Mouse (Mus musculus) colon, adult 2 months (tissue): ENCODE data around the gene Psmd4. TPM values are rescaled to one million over a fixed set of nuclear protein-coding genes. Genes with fewer than 3 reads are reported as not detected.

Source experiments
- polyA plus RNA-seq: library from polyadenylated mRNA; depleted of rRNA; stranded (reverse); fragments of >200 nt; gene quantifications from 2 replicates; pipeline ENCODE4 v1.2.3, GENCODE M21; 2012; rRNA removed

Gene Psmd4
- 102 and 110 TPM in 2 replicates for polyA plus RNA-seq

GRCm38 (mm10) chr3:95042166-95042837 lies at the start of gene Psmd4:
TSS of gene Psmd4 (minus strand) at chr3:95042614.

GRCm38 (mm10) chr3:95015337-95015872 lies 27.0 kb downstream of the Psmd4 start, which contains the start of gene Zfp687:
TSS of gene Zfp687 (minus strand) at chr3:95015448.

Other genes with a start within 250 kb of the Psmd4 start
- gene Pogz, start 205.0 kb downstream of the Psmd4 start, polyA plus RNA-seq, result 16.7 and 18.2 TPM in 2 replicates
- gene Psmb4, start 155.7 kb downstream of the Psmd4 start, polyA plus RNA-seq, result 187 and 247 TPM in 2 replicates
- 1,269 and 1,288 TPM in 2 replicates for gene Selenbp1, start 109.6 kb downstream of the Psmd4 start, polyA plus RNA-seq
- gene Rfx5, start 88.5 kb downstream of the Psmd4 start, polyA plus RNA-seq, result 7.8 and 10.0 TPM in 2 replicates
- gene Pi4kb, start 67.9 kb downstream of the Psmd4 start, polyA plus RNA-seq, result 28.7 and 32.1 TPM in 2 replicates
- gene Zfp687, start 27.2 kb downstream of the Psmd4 start, polyA plus RNA-seq, result 22.6 and 24.0 TPM in 2 replicates
- gene Pip5k1a, start 64.3 kb upstream of the Psmd4 start, polyA plus RNA-seq, result 10.7 and 11.9 TPM in 2 replicates
- gene Vps72, start 68.4 kb upstream of the Psmd4 start, polyA plus RNA-seq, result 68.0 and 78.0 TPM in 2 replicates
- gene Tmod4, start 81.9 kb upstream of the Psmd4 start, polyA plus RNA-seq, result 0.93 and 1.5 TPM in 2 replicates
- gene Scnm1, start 91.4 kb upstream of the Psmd4 start, polyA plus RNA-seq, result 26.0 and 28.9 TPM in 2 replicates
- gene Lysmd1, start 91.5 kb upstream of the Psmd4 start, polyA plus RNA-seq, result 4.3 and 5.4 TPM in 2 replicates
- 8.8 and 9.7 TPM in 2 replicates for gene Tnfaip8l2, start 99.7 kb upstream of the Psmd4 start, polyA plus RNA-seq
- 5.5 and 7.0 TPM in 2 replicates for gene Sema6c, start 117.8 kb upstream of the Psmd4 start, polyA plus RNA-seq
- gene Gabpb2, start 175.3 kb upstream of the Psmd4 start, polyA plus RNA-seq, result 7.3 and 7.6 TPM in 2 replicates
- 45.1 and 48.4 TPM in 2 replicates for gene Cdc42se1, start 186.1 kb upstream of the Psmd4 start, polyA plus RNA-seq
- gene Mllt11, start 189.6 kb upstream of the Psmd4 start, polyA plus RNA-seq, result 15.7 and 16.9 TPM in 2 replicates
- 0.51 and 0.64 TPM in 2 replicates for gene Gm128, start 199.0 kb upstream of the Psmd4 start, polyA plus RNA-seq
- gene Bnipl, start 208.6 kb upstream of the Psmd4 start, polyA plus RNA-seq, result 5.2 and 5.5 TPM in 2 replicates
- 141 and 163 TPM in 2 replicates for gene Mindy1, start 238.7 kb upstream of the Psmd4 start, polyA plus RNA-seq
- gene Prune1, start 239.5 kb upstream of the Psmd4 start, polyA plus RNA-seq, result 10.7 and 12.5 TPM in 2 replicates